Mouse (Mus musculus): Measurements from ENCODE around the gene Kdm4b. TPM values are rescaled to one million over a fixed set of nuclear protein-coding genes. Genes with fewer than 3 reads are reported as not detected.

Gene Kdm4b
- polyA plus RNA-seq, 1 experiment = 20.0 TPM

GRCm38 (mm10) chr17:56361542-56361941, 35.7 kb downstream of the Kdm4b start:
- Histone ChIP-seq H3K27ac (ENCODE audit: control insufficient read depth, insufficient read depth, low read depth, low read length) (no peak overlapping the region), H3K27me3 (ENCODE audit: control insufficient read depth, insufficient read depth, low read length) (no peaks in the 10 kb centered on the region), H3K4me3 (ENCODE audit: control insufficient read depth, low read depth, low read length) (no peak overlapping the region), H3K4me1 (ENCODE audit: control insufficient read depth, insufficient read depth, low read length) (no peaks in the 10 kb centered on the region), H3K36me3 (ENCODE audit: control insufficient read depth, insufficient read depth, low read length) (no peaks in the 10 kb centered on the region)
- TF ChIP-seq POLR2A (IDR thresholded peaks at IDR 0.05; ENCODE audit: control insufficient read depth, low read depth, low read length) (no peak), CTCF (IDR thresholded peaks at IDR 0.05; ENCODE audit: control insufficient read depth, insufficient read depth, insufficient replicate concordance, low read depth, low read length) (no peak)

- Histone ChIP-seq H3K36me3 (ENCODE audit: control insufficient read depth, insufficient read depth, low read length) (no peaks in the 10 kb centered on the region), H3K4me1 (ENCODE audit: control insufficient read depth, insufficient read depth, low read length) (no peaks in the 10 kb centered on the region), H3K4me3 (ENCODE audit: control insufficient read depth, low read depth, low read length) (no peak overlapping the region), H3K27ac (ENCODE audit: control insufficient read depth, insufficient read depth, low read depth, low read length) (no peak overlapping the region), H3K27me3 (ENCODE audit: control insufficient read depth, insufficient read depth, low read length) (no peaks in the 10 kb centered on the region)
- TF ChIP-seq CTCF (IDR thresholded peaks at IDR 0.05; ENCODE audit: control insufficient read depth, insufficient read depth, insufficient replicate concordance, low read depth, low read length) (no peak), POLR2A (IDR thresholded peaks at IDR 0.05; ENCODE audit: control insufficient read depth, low read depth, low read length) (no peak)
Measured at GRCm38 (mm10) chr17:56365791-56366673, 40.2 kb downstream of the Kdm4b start.

GRCm38 (mm10) chr17:56368291-56368790, 42.5 kb downstream of the Kdm4b start:
- no peaks in the 10 kb centered on the region for H3K36me3 ChIP-seq (ENCODE audit: control insufficient read depth, insufficient read depth, low read length)
- H3K27ac ChIP-seq (ENCODE audit: control insufficient read depth, insufficient read depth, low read depth, low read length) = no peak overlapping the region
- no peak overlapping the region for H3K4me3 ChIP-seq (ENCODE audit: control insufficient read depth, low read depth, low read length)
- no peaks in the 10 kb centered on the region for H3K4me1 ChIP-seq (ENCODE audit: control insufficient read depth, insufficient read depth, low read length)
- no peaks in the 10 kb centered on the region for H3K27me3 ChIP-seq (ENCODE audit: control insufficient read depth, insufficient read depth, low read length)
- no peak for TF ChIP-seq POLR2A (IDR thresholded peaks at IDR 0.05; ENCODE audit: control insufficient read depth, low read depth, low read length)

DNA sequence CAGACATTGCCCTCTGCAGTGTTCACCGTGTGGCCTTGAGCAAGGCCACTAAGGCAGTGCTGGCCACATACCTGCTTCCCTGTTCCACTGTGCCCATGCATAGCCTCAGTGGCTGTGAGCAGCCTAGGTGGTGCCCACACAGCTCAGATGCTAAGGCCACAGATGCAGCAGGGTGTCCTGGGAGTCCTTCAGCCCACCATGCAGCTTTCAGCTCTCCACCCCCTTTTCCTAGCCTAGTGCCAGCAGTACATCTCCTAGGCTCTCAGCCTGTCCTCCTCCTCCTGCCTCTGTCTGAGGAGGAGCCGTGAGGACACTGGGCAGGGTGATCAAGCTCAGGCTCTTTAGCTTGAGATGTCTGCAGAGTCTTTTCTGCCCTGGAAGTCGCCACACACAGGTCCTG, 44.2 kb downstream of the Kdm4b start:
- H3K27me3 ChIP-seq (ENCODE audit: control insufficient read depth, insufficient read depth, low read length) = no peaks in the 10 kb centered on the region
- H3K4me3 ChIP-seq (ENCODE audit: control insufficient read depth, low read depth, low read length) = no peak overlapping the region
- no peaks in the 10 kb centered on the region for H3K4me1 ChIP-seq (ENCODE audit: control insufficient read depth, insufficient read depth, low read length)
- no peaks in the 10 kb centered on the region for H3K36me3 ChIP-seq (ENCODE audit: control insufficient read depth, insufficient read depth, low read length)
- no peak overlapping the region for H3K27ac ChIP-seq (ENCODE audit: control insufficient read depth, insufficient read depth, low read depth, low read length)
- TF ChIP-seq CTCF (IDR thresholded peaks at IDR 0.05; ENCODE audit: control insufficient read depth, insufficient read depth, insufficient replicate concordance, low read depth, low read length) (no peak), POLR2A (IDR thresholded peaks at IDR 0.05; ENCODE audit: control insufficient read depth, low read depth, low read length) (no peak)

DNA sequence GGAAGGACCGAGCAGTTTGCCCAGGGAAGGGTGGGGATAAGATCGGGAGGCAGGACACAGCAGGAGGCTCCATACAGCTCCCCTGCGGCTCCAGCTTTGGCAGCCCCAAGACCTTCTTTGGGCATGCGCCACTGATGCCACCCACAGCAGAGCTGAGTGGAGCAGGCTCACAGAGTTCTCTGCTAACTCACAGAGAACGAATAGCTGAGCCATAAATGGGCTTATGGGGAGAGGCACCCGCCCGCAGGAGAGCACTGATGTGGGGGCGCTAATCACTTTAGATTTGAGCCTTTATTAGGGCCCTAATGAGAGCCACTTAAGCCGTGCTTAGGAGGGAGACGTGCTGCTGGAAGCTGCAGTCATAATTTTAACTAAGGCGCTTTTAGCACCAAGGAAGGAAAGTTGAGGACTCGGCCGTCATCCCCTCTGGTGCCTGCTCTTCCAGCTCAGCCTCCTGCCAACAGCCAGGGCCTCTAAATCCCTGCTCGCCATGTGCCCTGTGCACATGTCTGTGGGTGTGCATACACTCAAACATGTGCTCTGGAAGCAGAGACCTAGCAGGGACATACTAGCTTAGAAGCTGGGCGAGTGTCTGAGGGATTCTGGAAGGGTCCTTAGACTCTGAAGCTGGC, 45.3 kb downstream of the Kdm4b start:
- Histone ChIP-seq H3K36me3 (ENCODE audit: control insufficient read depth, insufficient read depth, low read length) (no peaks in the 10 kb centered on the region), H3K4me1 (ENCODE audit: control insufficient read depth, insufficient read depth, low read length) (no peaks in the 10 kb centered on the region), H3K27ac (ENCODE audit: control insufficient read depth, insufficient read depth, low read depth, low read length) (no peak overlapping the region), H3K4me3 (ENCODE audit: control insufficient read depth, low read depth, low read length) (no peak overlapping the region), H3K27me3 (ENCODE audit: control insufficient read depth, insufficient read depth, low read length) (no peaks in the 10 kb centered on the region)
- TF ChIP-seq POLR2A (IDR thresholded peaks at IDR 0.05; ENCODE audit: control insufficient read depth, low read depth, low read length) (no peak), CTCF (IDR thresholded peaks at IDR 0.05; ENCODE audit: control insufficient read depth, insufficient read depth, insufficient replicate concordance, low read depth, low read length) (no peak)

- Histone ChIP-seq H3K27ac (ENCODE audit: control insufficient read depth, insufficient read depth, low read depth, low read length) (no peak overlapping the region), H3K36me3 (ENCODE audit: control insufficient read depth, insufficient read depth, low read length) (no peaks in the 10 kb centered on the region), H3K4me1 (ENCODE audit: control insufficient read depth, insufficient read depth, low read length) (no peaks in the 10 kb centered on the region), H3K4me3 (ENCODE audit: control insufficient read depth, low read depth, low read length) (no peak overlapping the region), H3K27me3 (ENCODE audit: control insufficient read depth, insufficient read depth, low read length) (no peaks in the 10 kb centered on the region)
- TF ChIP-seq POLR2A (IDR thresholded peaks at IDR 0.05; ENCODE audit: control insufficient read depth, low read depth, low read length) (no peak), CTCF (IDR thresholded peaks at IDR 0.05; ENCODE audit: control insufficient read depth, insufficient read depth, insufficient replicate concordance, low read depth, low read length) (no peak)
Measured at GRCm38 (mm10) chr17:56372109-56372508, 46.2 kb downstream of the Kdm4b start.
